Mouse (Mus musculus) brain, embryonic 14.5 days (tissue): ENCODE results near the gene Vwa1.

Source experiments
- CTCF ChIP-seq: fragments of 200-500 bp; IDR thresholded peaks from 2 replicates; pipeline ENCODE4 v1.5.1; 2012; ENCODE audit warnings: inconsistent platforms, mild to moderate bottlenecking, moderate library complexity, borderline replicate concordance; ENCODE audit not compliant: insufficient read depth, insufficient read length; ENCODE audit errors: extremely low read depth
- POLR2A ChIP-seq: fragments of 200-500 bp; IDR thresholded peaks from 2 replicates; pipeline ENCODE4 v1.6.1; 2012; ENCODE audit warnings: mild to moderate bottlenecking, inconsistent platforms, borderline replicate concordance; ENCODE audit not compliant: poor library complexity, insufficient read depth, insufficient read length, severe bottlenecking; ENCODE audit errors: extremely low read depth

GRCm38 (mm10) chr4:155785246-155785645, 10.7 kb upstream of the Vwa1 start:
- no peak for TF ChIP-seq POLR2A
- no peak for TF ChIP-seq CTCF
